Comparison of ENCODE assay signal across 9 mouse cellular contexts in the genomic region with DNA sequence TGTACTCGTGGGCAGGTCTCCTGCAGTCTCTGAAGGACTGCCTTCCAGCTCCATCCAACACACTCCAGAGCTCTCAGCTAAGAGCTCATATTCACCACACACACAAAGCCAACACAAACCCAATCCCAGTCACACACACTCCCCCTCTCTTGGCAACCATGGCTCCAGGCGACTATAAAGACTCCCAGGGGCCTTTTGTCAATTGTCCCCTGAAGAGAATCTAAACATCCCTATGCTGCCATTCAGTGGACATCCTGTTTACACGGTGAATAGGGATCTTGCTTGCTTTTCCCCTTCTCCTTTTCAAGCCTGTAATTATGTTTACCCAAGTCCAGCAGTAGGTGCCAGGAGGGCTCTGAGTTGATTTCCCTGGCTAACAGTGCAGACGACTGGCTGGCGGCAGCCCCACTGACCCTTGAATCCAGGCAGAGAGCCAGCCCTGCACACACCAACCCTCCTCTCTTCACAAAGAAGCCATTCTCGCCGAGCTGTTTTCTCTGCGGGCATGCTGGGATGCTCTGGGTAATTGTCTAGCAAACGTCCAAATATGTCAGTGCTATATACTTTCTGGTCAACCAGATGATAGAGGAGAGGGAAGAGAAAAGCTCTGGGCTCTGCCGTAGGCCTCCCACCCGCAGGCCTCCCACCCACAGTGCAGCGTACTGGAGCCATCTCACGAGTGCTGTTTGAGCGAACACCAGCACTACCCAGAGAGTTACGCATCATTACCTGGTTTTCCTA.
DNase-seq lines count a peak whose midpoint lies in the region; ATAC-seq and TF ChIP-seq lines count a peak whose summit lies in the region.
"Had no signal": no experiment of that assay in that cellular context is flagged by ENCODE, and none has a peak within 500 bp of the region (broad histone marks: within the 10 kb centered on the region; RNA-seq: fewer than 3 reads in every experiment).

No protein-coding gene starts in this region.

- no peaks in the 10 kb centered on the region for H3K9me3 ChIP-seq in midbrain, embryonic 13.5 days
- H3K9me3 ChIP-seq in stomach, postnatal 0 days (ENCODE audit: control insufficient read depth, low read length): no peaks in the 10 kb centered on the region

- no peak overlapping the region for H3K9ac ChIP-seq in heart, adult 2 months (ENCODE audit: low read depth, low read length)
- H3K9ac ChIP-seq in midbrain, embryonic 13.5 days (replicated peaks): peak overlapping the region; percentile 11; the same call in 1 of the 2 replicates
- H3K9ac ChIP-seq in stomach, postnatal 0 days (ENCODE audit: low read length): no peak overlapping the region

- peak overlapping the region; percentile 32 for H3K4me2 ChIP-seq in midbrain, embryonic 13.5 days (replicated peaks)
- H3K4me2 ChIP-seq in stomach, postnatal 0 days (replicated peaks; ENCODE audit: low read depth): no peak overlapping the region

- no peak for TF ChIP-seq POLR2A in brain, embryonic 14.5 days (IDR thresholded peaks at IDR 0.05; ENCODE audit: borderline replicate concordance, extremely low read depth, insufficient read depth, insufficient read length, poor library complexity, severe bottlenecking)
- TF ChIP-seq POLR2A in heart, adult 2 months (IDR thresholded peaks at IDR 0.05; ENCODE audit: insufficient read depth, low read depth, low read length): no peak

- no peak for TF ChIP-seq CTCF in brain, embryonic 14.5 days (IDR thresholded peaks at IDR 0.05; ENCODE audit: borderline replicate concordance, extremely low read depth, insufficient read depth, insufficient read length)
- TF ChIP-seq CTCF in heart, adult 2 months (IDR thresholded peaks at IDR 0.05): 0 out of 2 replicates have a peak, but pooled peaks have one; percentile 7
- no peak for TF ChIP-seq CTCF in stomach, postnatal 0 days (IDR thresholded peaks at IDR 0.05; ENCODE audit: low read depth)

- no peaks in the 10 kb centered on the region for H3K27me3 ChIP-seq in heart, adult 2 months (ENCODE audit: control insufficient read depth, insufficient read depth, low read length)
- H3K27me3 ChIP-seq in midbrain, embryonic 13.5 days: peaks cover 25% of the 10 kb centered on the region
- no peaks in the 10 kb centered on the region for H3K27me3 ChIP-seq in stomach, postnatal 0 days (ENCODE audit: control insufficient read depth, insufficient read depth, low read length)

- H3K27ac ChIP-seq in heart, adult 2 months: peak overlapping the region; percentile 26; the same call in 1 of the 2 replicates
- H3K27ac ChIP-seq in midbrain, embryonic 13.5 days: peak overlapping the region; percentile 78
- peak overlapping the region; percentile 40; the same call in 1 of the 2 replicates for H3K27ac ChIP-seq in stomach, postnatal 0 days (replicated peaks)
- H3K27ac ChIP-seq: macrophage had no signal

- no peak for TF ChIP-seq EP300 in heart, adult 2 months (IDR thresholded peaks at IDR 0.05; ENCODE audit: insufficient read depth, low read depth, low read length)
- no peak for TF ChIP-seq EP300 in stomach, postnatal 0 days (optimal IDR thresholded peaks at IDR 0.05)

- no peaks in the 10 kb centered on the region for H3K36me3 ChIP-seq in heart, adult 2 months (ENCODE audit: control insufficient read depth, insufficient read depth, low read length)
- H3K36me3 ChIP-seq in midbrain, embryonic 13.5 days: no peaks in the 10 kb centered on the region
- no peaks in the 10 kb centered on the region for H3K36me3 ChIP-seq in stomach, postnatal 0 days (ENCODE audit: control insufficient read depth, insufficient read depth, low read length)

- no peaks in the 10 kb centered on the region for H3K4me1 ChIP-seq in heart, adult 2 months (ENCODE audit: control insufficient read depth, insufficient read depth, low read length)
- peaks cover 17% of the 10 kb centered on the region for H3K4me1 ChIP-seq in midbrain, embryonic 13.5 days (replicated peaks)
- no peaks in the 10 kb centered on the region; the same call in 1 of the 2 replicates for H3K4me1 ChIP-seq in stomach, postnatal 0 days (replicated peaks; ENCODE audit: control insufficient read depth, insufficient read depth)

- DNase-seq in brain, embryonic 14.5 days (ENCODE audit: low read depth): peak; percentile 97
- peak; percentile 68 for DNase-seq in embryo, embryonic 10 days (ENCODE audit: low spot score)
- peak; percentile 69 to 74 for DNase-seq in heart, adult 2 months
- DNase-seq in kidney, adult 8-10 months: peak; percentile 74 to 79
- DNase-seq in left cerebral cortex, postnatal 14 days (ENCODE audit: low spot score in 2 of 2): peak; percentile 60 to 63
- peak; percentile 69 for DNase-seq in stomach, postnatal 0 days (ENCODE audit: low spot score)

- peak; percentile 95 for ATAC-seq in midbrain, embryonic 13.5 days
- ATAC-seq in stomach, postnatal 0 days (ENCODE audit: low FRiP score, low TSS enrichment): peak; percentile 70
- ATAC-seq in erythroblast, adult 5-6 weeks (replicated peaks; ENCODE audit: low FRiP score, poor library complexity, severe bottlenecking): no peak

- intact Hi-C loops in heart, adult 2 months (cut with DNase I): no loop called here
- intact Hi-C loops in left cerebral cortex, postnatal 14 days (cut with DNase I): no loop called here

- WGBS in heart, adult 2 months: 34% methylated on average over 15 of the region's 15 CpGs
- 9% methylated on average over 15 of the region's 15 CpGs for WGBS in midbrain, embryonic 13.5 days
- WGBS in stomach, postnatal 0 days: 25% methylated on average over 15 of the region's 15 CpGs

- H3K4me3 ChIP-seq in heart, adult 2 months: no peak overlapping the region
- H3K4me3 ChIP-seq in midbrain, embryonic 13.5 days (replicated peaks): no peak overlapping the region
- H3K4me3 ChIP-seq in stomach, postnatal 0 days (ENCODE audit: low read depth, low read length): no peak overlapping the region

- H3K79me2 ChIP-seq in heart, adult 2 months (replicated peaks; ENCODE audit: control insufficient read depth, insufficient read depth, low read length): no peaks in the 10 kb centered on the region

Comparison
In these comparisons a context has a peak if more than half of its experiments do, and no peak if none do; other contexts are left out.
1. H3K27ac ChIP-seq: peak in every context shown above with its lines; median percentile 78 in midbrain, embryonic 13.5 days; 40 in stomach, postnatal 0 days; 26 in heart, adult 2 months.